Comparison of ENCODE assay signal across 7 mouse cellular contexts in the genomic region with DNA sequence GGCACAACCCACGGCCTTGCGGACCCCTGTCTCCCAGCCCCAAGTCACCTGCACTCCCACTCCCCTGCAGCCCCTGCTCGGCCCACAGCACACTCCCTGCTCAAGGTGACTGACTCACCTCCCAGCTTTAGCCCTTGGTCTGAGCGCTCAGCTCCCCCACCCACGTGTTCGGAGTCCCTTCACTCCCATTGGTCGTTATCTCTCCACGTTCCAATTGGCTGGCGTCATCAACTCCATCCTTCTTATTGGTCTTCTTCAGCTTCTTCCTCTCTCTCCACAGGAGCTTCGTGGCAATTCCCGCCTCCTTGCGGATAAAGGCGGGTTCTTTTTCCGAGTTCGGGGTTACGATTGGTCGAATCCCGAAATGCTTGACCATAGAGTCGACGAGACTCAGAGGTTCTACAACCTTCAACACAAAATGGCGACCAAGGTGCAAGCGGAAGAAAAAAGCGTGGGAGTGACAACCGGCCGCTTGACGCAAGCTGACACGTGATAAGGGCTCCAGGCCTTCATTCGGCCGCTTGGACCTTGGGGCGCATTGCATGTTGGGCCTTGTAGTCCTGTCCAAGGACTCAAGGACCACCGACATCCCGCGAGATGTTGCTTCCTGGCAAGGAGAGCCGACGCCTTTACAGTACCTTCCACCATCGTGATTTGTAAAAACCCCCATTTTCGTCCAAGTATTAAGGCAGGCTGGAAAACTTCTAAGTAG. TPM values are rescaled to one million over a fixed set of nuclear protein-coding genes. Genes with fewer than 3 reads are reported as not detected.
DNase-seq lines count a peak whose midpoint lies in the region; ATAC-seq lines count a peak whose summit lies in the region.

A gene (minus strand): TSS at position 162 of the 712 bp plus-strand sequence.

- intact Hi-C loops in gastrocnemius, postnatal 36 days (cut with DNase I), result loop anchor here (5.0 kb wide), 1 partner anchor 38 kb away; no protein-coding TSS in a partner anchor
- intact Hi-C loops in left cerebral cortex, postnatal 25 days (cut with DNase I), result loop anchor here (1.0 to 10.0 kb wide), 3 partner anchors 10 to 699 kb away; a partner anchor contains a TSS

- no peaks in the 10 kb centered on the region for H3K9me3 ChIP-seq in intestine, embryonic 15.5 days
- no peaks in the 10 kb centered on the region for H3K9me3 ChIP-seq in midbrain, embryonic 10.5 days (replicated peaks)

- peaks cover 8% of the 10 kb centered on the region; the same call in 1 of the 2 replicates for H3K4me1 ChIP-seq in intestine, embryonic 15.5 days (replicated peaks)
- H3K4me1 ChIP-seq in midbrain, embryonic 10.5 days, result peaks cover 18% of the 10 kb centered on the region

- peak within 1 kb of the TSS; percentile 81 for H3K9ac ChIP-seq in intestine, embryonic 15.5 days

- under 1% methylated on average over 37 of the region's 37 CpGs for WGBS in intestine, embryonic 15.5 days
- 0% methylated on average over 37 of the region's 37 CpGs for WGBS in midbrain, embryonic 10.5 days

- peak; percentile 98 for ATAC-seq in intestine, embryonic 15.5 days

- H3K4me2 ChIP-seq in intestine, embryonic 15.5 days (replicated peaks), result peak within 1 kb of the TSS; percentile 74

- DNase-seq in adrenal gland, adult 2 months, result peak; percentile 99
- DNase-seq in embryo, embryonic 11.5 days (ENCODE audit: low read depth, low spot score), result peak; percentile 99
- DNase-seq in gastrocnemius, postnatal 36 days, result peak; percentile 94 to 96
- peak; percentile 98 to 100 for DNase-seq in left cerebral cortex, postnatal 25 days (ENCODE audit: low spot score in 2 of 2)
- peak; percentile 98 for DNase-seq in midbrain, embryonic 10.5 days (ENCODE audit: low spot score)
- DNase-seq in right cerebral cortex, postnatal 4 days, result peak; percentile 88

- H3K4me3 ChIP-seq in intestine, embryonic 15.5 days (replicated peaks), result peak within 1 kb of the TSS; percentile 80
- peak within 1 kb of the TSS; percentile 89 for H3K4me3 ChIP-seq in midbrain, embryonic 10.5 days

- no peaks in the 10 kb centered on the region for H3K36me3 ChIP-seq in intestine, embryonic 15.5 days
- peaks cover 26% of the 10 kb centered on the region for H3K36me3 ChIP-seq in midbrain, embryonic 10.5 days

- H3K27ac ChIP-seq in intestine, embryonic 15.5 days, result peak within 1 kb of the TSS; percentile 77
- peak within 1 kb of the TSS; percentile 88 for H3K27ac ChIP-seq in midbrain, embryonic 10.5 days (replicated peaks)

- no peaks in the 10 kb centered on the region for H3K27me3 ChIP-seq in intestine, embryonic 15.5 days (replicated peaks)
- H3K27me3 ChIP-seq in midbrain, embryonic 10.5 days (ENCODE audit: low read depth, poor library complexity, severe bottlenecking), result no peaks in the 10 kb centered on the region

RNA-seq across cellular contexts. Expression of the gene that starts here (rescaled TPM):
- total RNA-seq in adrenal gland, adult 2 months (2021), result 100 to 1,000 TPM; 240 to 384 TPM
- polyA plus RNA-seq in adrenal gland, adult 2 months (2012; rRNA removed), result 484 and 733 TPM in 2 replicates
- total RNA-seq in gastrocnemius, postnatal 36 days (2021), result 1,000 to 10,000 TPM; 1,399 to 1,465 TPM
- polyA plus RNA-seq in intestine, embryonic 15.5 days (2015; fragmentation: Nextera tagmentation; extraction: Ambion mirVana), result 930 and 1,145 TPM in 2 replicates
- 100 to 1,000 TPM; 435 to 483 TPM for total RNA-seq in left cerebral cortex, postnatal 25 days (2021)
- 534 and 550 TPM in 2 replicates for polyA plus RNA-seq in midbrain, embryonic 10.5 days (2016; fragmentation: Nextera tagmentation; extraction: Ambion mirVana)

Comparison
In these comparisons a context has a peak if more than half of its experiments do, and no peak if none do; other contexts are left out.
1. Peak in every context shown above with its lines: DNase-seq, ATAC-seq, H3K4me3 ChIP-seq and H3K27ac ChIP-seq.